Mouse (Mus musculus) liver, postnatal 0 days (tissue): Measurements from ENCODE around the gene Rnf113a2.

Experiments used
- CTCF ChIP-seq: sonication (generic); IDR thresholded peaks from 2 replicates; pipeline ENCODE4 v1.5.1; 2016; ENCODE audit warnings: antibody characterized with exemption, low read depth
- EP300 ChIP-seq: IDR thresholded peaks from 2 replicates; pipeline ENCODE4 v1.6.1; 2016; ENCODE audit warnings: antibody characterized with exemption, low read depth, mild to moderate bottlenecking

DNA sequence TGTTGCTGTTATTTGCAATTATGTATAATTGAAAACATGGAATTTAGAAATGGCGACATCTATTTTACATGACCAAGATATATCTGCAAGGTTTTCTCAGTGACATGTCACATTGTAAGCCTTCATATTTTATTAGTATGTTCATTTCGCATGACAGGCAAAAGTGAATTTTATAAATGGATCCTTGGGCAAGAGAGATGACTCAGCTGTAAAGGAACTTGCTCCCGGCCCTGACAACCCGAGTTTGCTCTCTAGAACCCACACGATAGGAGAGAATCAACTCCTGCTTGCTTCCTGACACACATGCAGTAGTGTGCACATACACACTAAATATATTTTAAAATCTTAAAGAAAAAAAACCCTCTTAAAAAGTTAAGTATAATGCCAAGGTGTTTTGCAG is 44.4 kb downstream of the Rnf113a2 start:
- TF ChIP-seq CTCF (no peak), EP300 (no peak)
